Mouse (Mus musculus): Measurements from ENCODE around the gene Fam19a5.

The Fam19a5 gene

DNA sequence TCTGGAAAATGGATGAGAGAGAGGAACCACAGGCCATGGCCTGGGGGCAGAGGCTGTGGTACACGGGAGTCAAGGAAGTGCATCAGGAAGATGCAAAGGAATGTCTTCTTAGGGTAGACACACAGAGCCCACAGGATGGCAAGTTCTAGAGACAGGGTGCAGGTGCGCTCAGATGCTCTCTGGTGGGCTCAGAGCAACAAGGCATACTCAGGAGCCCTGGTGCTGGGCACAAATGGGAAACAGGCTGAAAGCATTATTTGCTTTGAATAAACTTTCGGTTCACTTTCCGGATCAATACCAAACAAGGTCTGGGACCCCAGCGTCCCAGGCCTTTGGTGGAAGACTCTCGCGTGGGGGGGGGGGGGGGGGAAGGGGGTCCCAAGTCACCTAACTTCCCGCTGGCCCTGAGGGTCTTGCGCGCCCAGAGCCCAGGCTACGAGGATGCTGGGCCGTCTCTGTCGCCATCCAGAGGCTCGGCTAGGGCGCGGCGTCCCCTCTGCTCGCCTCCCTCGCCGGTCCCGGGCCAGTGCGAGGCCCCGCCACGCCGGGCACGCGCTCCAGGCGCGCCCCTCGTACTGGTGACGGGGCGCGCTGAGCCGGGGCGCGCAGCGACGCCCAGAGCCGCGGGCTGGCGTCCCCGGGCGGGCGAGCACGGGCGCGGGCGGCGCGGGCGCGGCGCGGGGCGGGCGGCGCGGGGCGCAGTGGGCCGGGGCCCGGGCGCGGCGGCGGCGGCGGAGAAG, at the start of gene Fam19a5:
Gene Fam19a5, plus strand, starts transcription at position 701 of the 740 bp plus-strand sequence.
- in situ Hi-C loops (cut with MboI; ENCODE audit: low sequenced_read_pairs), result no loop called here

DNA sequence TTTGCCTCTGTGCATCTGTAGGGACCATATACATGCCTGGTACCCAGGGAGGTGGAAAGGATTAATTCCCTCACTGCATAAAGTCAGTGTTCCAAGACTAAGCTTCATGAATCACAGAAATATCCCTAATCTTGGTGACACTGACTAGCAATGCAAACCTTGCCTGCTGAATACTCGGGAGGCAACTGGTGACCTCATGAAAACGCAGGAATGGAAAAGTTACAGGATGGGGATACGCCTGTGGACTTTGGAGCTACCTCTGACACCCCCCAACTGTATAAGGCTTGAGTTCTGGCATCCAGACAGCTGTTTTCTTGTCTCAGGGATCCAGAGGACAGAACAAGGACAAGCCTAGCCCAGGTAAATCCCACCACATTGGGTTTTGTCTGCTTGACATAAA, 42.4 kb upstream of the Fam19a5 start:
- in situ Hi-C loops (cut with MboI; ENCODE audit: low sequenced_read_pairs), result no loop called here

DNA sequence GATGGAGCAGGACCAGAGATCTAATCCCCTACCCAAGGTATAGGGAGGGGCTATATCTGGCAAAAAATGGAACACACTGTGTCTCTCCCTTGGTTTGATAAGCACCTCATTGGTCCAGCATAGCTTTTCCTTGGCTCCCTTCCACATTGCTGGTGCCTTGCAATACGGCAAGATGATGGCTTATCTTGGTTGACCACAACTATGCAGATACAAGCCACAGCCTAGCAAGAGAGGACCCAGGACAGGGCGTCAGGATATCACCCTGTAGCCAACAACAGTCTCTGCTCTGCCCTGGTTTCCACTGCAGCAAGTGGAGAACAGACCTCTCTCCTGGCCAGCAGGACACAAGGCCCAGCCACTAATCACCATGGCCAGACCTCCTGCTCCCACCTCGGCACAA, 36.8 kb upstream of the Fam19a5 start:
- in situ Hi-C loops (cut with MboI; ENCODE audit: low sequenced_read_pairs), result no loop called here

GRCm38 (mm10) chr15:87510886-87511285, 33.2 kb upstream of the Fam19a5 start:
- in situ Hi-C loops (cut with MboI; ENCODE audit: low sequenced_read_pairs), result no loop called here

- in situ Hi-C loops (cut with MboI; ENCODE audit: low sequenced_read_pairs), result no loop called here
These were observed 25.9 kb upstream of the Fam19a5 start for GRCm38 (mm10) chr15:87518161-87518560.

GRCm38 (mm10) chr15:87529271-87529670, 14.8 kb upstream of the Fam19a5 start:
- in situ Hi-C loops (cut with MboI; ENCODE audit: low sequenced_read_pairs), result no loop called here

- in situ Hi-C loops (cut with MboI; ENCODE audit: low sequenced_read_pairs), result no loop called here
These were observed 2.4 kb upstream of the Fam19a5 start for GRCm38 (mm10) chr15:87541656-87542055.

DNA sequence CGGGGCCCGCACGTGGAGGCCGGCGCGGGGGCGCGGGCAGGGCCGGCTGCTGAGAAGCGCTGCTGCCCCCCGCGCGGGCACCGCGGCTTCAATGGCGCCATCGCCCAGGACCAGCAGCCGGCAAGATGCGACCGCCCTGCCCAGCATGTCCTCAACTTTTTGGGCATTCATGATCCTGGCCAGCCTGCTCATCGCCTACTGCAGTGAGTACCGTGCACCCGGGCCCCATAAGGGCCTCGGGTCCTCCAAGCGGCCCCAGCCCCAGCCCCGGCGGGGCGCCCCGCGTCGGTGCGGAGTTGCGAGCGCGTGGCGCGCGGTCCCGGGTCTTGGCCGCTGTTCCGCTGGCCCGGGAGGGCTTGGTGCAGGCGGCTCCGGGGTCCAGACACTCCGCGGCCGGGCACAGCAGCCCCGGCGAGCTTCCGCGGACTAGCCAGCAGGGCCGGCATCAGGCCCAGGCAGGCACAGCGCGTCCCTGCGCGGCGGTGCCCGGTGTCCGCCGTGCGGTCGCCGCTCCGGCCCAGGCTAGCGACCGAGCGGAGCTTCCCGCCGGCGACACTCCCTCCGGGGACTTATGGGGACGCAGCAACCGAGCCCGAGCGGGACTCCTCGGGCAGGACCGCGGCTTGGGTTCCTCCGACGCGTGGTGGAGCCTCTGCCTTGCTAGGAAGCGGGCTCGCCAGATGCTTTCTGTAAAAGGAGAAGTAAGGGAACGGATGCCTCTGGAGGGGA, 466 bp downstream of the Fam19a5 start:
- in situ Hi-C loops (cut with MboI; ENCODE audit: low sequenced_read_pairs), result no loop called here

- in situ Hi-C loops (cut with MboI; ENCODE audit: low sequenced_read_pairs), result no loop called here
These were observed 1.1 kb downstream of the Fam19a5 start for GRCm38 (mm10) chr15:87545130-87545642.

- in situ Hi-C loops (cut with MboI; ENCODE audit: low sequenced_read_pairs), result no loop called here
These were observed 1.7 kb downstream of the Fam19a5 start for GRCm38 (mm10) chr15:87545731-87546360.

GRCm38 (mm10) chr15:87547022-87547421, 2.9 kb downstream of the Fam19a5 start:
- in situ Hi-C loops (cut with MboI; ENCODE audit: low sequenced_read_pairs), result no loop called here

DNA sequence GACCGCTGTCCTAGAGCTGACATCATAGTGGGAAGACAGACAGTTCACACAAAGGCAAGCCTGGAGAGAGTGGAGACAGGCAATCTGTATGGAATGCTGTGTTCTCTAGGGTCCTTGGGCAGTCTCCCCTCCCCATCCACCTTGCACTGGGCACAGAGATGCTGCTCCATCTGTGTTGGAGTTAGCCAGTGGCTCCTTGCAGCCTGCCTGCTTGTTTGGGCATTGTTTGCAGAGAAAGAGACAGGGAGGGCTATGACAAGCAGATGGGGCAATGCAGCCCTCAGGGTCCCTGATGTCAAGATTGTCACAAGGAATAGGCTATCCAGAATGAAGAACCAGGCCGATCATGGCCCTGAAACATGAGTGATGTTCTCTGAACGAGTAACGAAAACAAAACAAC, 5.6 kb downstream of the Fam19a5 start:
- in situ Hi-C loops (cut with MboI; ENCODE audit: low sequenced_read_pairs), result no loop called here

DNA sequence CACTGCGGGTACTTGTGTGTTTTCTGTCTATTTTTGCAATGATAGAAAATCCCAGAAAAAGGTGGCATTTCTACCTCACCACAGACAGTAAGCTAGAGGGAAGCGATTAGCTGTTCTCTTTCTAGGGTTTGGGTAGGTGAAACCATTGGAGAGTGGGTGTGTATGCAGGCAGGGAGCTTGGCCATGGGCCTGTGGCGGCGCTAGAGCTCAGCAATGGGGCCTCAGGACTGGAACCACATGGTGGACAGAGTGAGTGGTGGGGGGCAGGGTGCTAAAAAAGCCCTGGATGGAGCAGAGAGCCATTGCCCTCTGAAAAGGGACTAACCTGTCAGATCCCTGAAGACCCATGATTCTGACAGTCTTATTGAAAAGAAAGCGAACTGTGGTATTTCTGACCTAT, 6.7 kb downstream of the Fam19a5 start:
- in situ Hi-C loops (cut with MboI; ENCODE audit: low sequenced_read_pairs), result no loop called here

- in situ Hi-C loops (cut with MboI; ENCODE audit: low sequenced_read_pairs), result no loop called here
These were observed 7.5 kb downstream of the Fam19a5 start for GRCm38 (mm10) chr15:87551556-87551955.

- in situ Hi-C loops (cut with MboI; ENCODE audit: low sequenced_read_pairs), result no loop called here
These were observed 11.7 kb downstream of the Fam19a5 start for GRCm38 (mm10) chr15:87555811-87556210.

GRCm38 (mm10) chr15:87564331-87564730, 20.2 kb downstream of the Fam19a5 start:
- in situ Hi-C loops (cut with MboI; ENCODE audit: low sequenced_read_pairs), result no loop called here

GRCm38 (mm10) chr15:87566040-87566929, 22.2 kb downstream of the Fam19a5 start:
- in situ Hi-C loops (cut with MboI; ENCODE audit: low sequenced_read_pairs), result no loop called here

- in situ Hi-C loops (cut with MboI; ENCODE audit: low sequenced_read_pairs), result no loop called here
These were observed 26.1 kb downstream of the Fam19a5 start for GRCm38 (mm10) chr15:87570182-87570581.

DNA sequence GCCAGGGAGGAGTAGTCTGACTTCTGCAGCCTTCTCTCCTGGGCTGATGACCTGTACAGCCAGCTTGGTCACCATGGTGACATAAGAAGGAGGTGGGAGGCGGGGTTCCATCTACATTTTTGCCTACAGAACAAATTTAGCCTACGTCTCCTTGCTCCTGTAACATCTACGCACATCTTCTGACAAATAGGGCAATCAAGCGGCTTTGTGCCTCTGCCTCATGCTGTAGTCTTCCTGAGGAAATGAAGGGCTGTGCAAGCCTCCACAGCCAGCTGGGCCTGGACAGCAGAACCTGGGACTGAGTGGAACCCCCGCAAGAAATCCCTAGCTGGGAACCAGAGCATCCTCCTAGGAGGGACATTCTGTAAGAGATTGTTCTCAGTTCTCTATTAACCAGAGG, 35.8 kb downstream of the Fam19a5 start:
- in situ Hi-C loops (cut with MboI; ENCODE audit: low sequenced_read_pairs), result no loop called here

DNA sequence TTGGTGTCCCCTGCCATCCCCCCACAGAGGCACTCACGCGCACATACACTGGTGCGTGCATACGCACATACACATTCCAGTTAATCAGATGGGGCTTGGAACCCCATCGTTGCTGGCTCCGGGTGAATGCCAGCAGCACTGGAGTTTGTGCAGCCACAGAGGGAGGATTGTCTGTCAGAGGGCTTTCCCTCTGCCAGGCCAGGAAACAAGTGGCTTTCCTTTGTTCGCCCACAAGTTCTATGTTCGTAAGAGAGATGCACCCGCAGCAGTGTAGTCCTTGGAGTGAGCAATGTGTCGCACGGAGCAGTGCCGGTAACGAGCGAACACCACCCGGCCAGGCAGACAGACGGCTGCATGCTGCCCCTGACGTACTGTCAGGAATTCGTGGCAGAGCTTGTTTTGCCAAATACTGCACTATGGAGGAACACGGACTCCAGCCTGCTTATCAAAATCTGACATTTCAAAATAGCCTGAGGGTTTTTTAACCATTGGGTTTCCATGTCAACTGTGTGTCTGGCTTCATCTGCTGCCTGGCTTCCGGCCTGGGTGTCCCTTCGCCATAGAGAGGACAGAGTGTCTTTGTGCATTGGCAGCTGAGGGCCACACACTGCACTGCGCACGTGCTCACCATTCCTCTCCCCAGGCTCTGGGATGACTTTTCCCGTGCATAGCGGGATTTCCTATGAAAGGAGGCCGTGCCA, 40.0 kb downstream of the Fam19a5 start:
- in situ Hi-C loops (cut with MboI; ENCODE audit: low sequenced_read_pairs), result no loop called here
